Mouse (Mus musculus) frontal cortex, adult 2 months (tissue): ENCODE results near the gene Zfp160. TPM values are rescaled to one million over a fixed set of nuclear protein-coding genes. Genes with fewer than 3 reads are reported as not detected.

ENCODE experiments used
- polyA plus RNA-seq: library from polyadenylated mRNA; depleted of rRNA; stranded (reverse); fragments of >200 nt; gene quantifications from 2 replicates; pipeline ENCODE4 v1.2.3, GENCODE M21; 2012; rRNA removed

The Zfp160 gene
- polyA plus RNA-seq, 1 experiment, result 19.1 TPM

Other genes starting within 250 kb of the Zfp160 start
- not detected in 2 replicates for gene Vmn1r228, start 222.7 kb upstream of the Zfp160 start, polyA plus RNA-seq
- gene Vmn1r229, start 197.3 kb upstream of the Zfp160 start, polyA plus RNA-seq, result not detected in 2 replicates
- not detected in 2 replicates for gene Vmn1r230, start 168.5 kb upstream of the Zfp160 start, polyA plus RNA-seq
- gene Vmn1r231, start 103.8 kb upstream of the Zfp160 start, polyA plus RNA-seq, result not detected in 2 replicates
- gene Vmn1r232, start 89.2 kb upstream of the Zfp160 start, polyA plus RNA-seq, result not detected in 2 replicates
- 558 and 595 TPM in 2 replicates for gene Ppp2r1a, start 63.6 kb upstream of the Zfp160 start, polyA plus RNA-seq
- gene Vmn1r233, start 12.4 kb upstream of the Zfp160 start, polyA plus RNA-seq, result not detected in 2 replicates
- not detected in 2 replicates for gene Vmn1r234, start 217.2 kb downstream of the Zfp160 start, polyA plus RNA-seq
- gene Vmn1r235, start 247.5 kb downstream of the Zfp160 start, polyA plus RNA-seq, result not detected in 2 replicates